Mouse (Mus musculus) thymus, adult 2 months (tissue): Measurements from ENCODE around the gene Lrch1.

Experiments used
- CTCF ChIP-seq: fragments of 200-500 bp; IDR thresholded peaks from 2 replicates; pipeline ENCODE4 v1.5.1; 2012; ENCODE audit warnings: mild to moderate bottlenecking, control low read depth, low read length, moderate library complexity, borderline replicate concordance; ENCODE audit not compliant: control insufficient read depth, poor library complexity, insufficient read depth; ENCODE audit errors: extremely low read depth
- POLR2A ChIP-seq: fragments of 200-500 bp; IDR thresholded peaks from 2 replicates; pipeline ENCODE4 v1.6.1; 2012; ENCODE audit warnings: mild to moderate bottlenecking, low read length, control low read depth, moderate library complexity; ENCODE audit not compliant: control insufficient read depth, poor library complexity, insufficient read depth; ENCODE audit errors: extremely low read depth

DNA sequence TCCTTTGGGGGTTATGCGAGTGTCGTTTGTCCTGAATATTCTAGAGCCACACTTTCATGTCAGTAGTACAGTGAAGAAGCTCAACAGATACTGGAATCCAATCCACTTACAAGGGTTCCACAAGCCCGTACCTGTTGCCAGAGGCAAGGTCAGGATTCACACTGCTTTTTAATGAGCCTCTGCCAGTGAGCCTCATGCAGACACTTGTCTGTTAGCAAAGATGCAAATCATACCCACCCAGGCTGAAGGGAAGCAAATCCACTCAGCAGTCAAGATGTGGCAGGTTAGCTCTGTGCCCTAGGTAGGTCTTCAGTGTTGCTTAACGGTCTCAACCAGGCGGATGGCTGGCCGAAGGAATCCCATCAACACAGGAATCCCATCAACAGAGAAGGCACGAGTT is 62.8 kb downstream of the Lrch1 start:
- TF ChIP-seq POLR2A (no peak), CTCF (no peak)
